Mouse (Mus musculus) frontal cortex, postnatal 10 days (tissue): ENCODE results near the gene Gm36864.
"Not testable (repeated sequence)": the region's sequence is repeated elsewhere in the genome, so short reads cannot be mapped to it uniquely, and the experiment has no call there.

Experiments used
- DNase-seq, 2 experiments: peaks; one replicate each; pipeline ENCODE4 v3.0.0; 2022; ENCODE audit warnings: low spot score in 2 of 2, mixed read lengths in 1 of 2

Gene Gm36864

GRCm38 (mm10) chr7:44235909-44236308 lies at the start of gene Gm36864:
TSS of gene Gm36864 (plus strand) at chr7:44236177.
- DNase-seq = no peak

- DNase-seq = not testable (repeated sequence)
Observed at GRCm38 (mm10) chr7:44186516-44186915, 49.5 kb upstream of the Gm36864 start.

GRCm38 (mm10) chr7:44187936-44188335 lies 48.0 kb upstream of the Gm36864 start, which contains the start of gene Klk1b24:
TSS of gene Klk1b24 (plus strand) at chr7:44188236.
- DNase-seq = not testable (repeated sequence)

- DNase-seq = not testable (repeated sequence)
Observed at GRCm38 (mm10) chr7:44193466-44193865, 42.5 kb upstream of the Gm36864 start.

- DNase-seq = no peak
Observed at GRCm38 (mm10) chr7:44197891-44198290, 38.1 kb upstream of the Gm36864 start, which contains the start of gene Klk1b3. TSS of gene Klk1b3 (plus strand) at chr7:44198191.

- DNase-seq = not testable (repeated sequence)
Observed at GRCm38 (mm10) chr7:44207135-44207534, 28.8 kb upstream of the Gm36864 start, which contains the start of gene Klk1b4. TSS of gene Klk1b4 (plus strand) at chr7:44207435.

GRCm38 (mm10) chr7:44208307-44208706 lies 27.7 kb upstream of the Gm36864 start:
- no peak for DNase-seq

GRCm38 (mm10) chr7:44215645-44216044 lies 20.3 kb upstream of the Gm36864 start, which contains the start of gene Klk1b5:
TSS of gene Klk1b5 (plus strand) at chr7:44215945.
- DNase-seq = no peak

GRCm38 (mm10) chr7:44221601-44222000 lies 14.4 kb upstream of the Gm36864 start:
- DNase-seq = not testable (repeated sequence)

GRCm38 (mm10) chr7:44222335-44222734 lies 13.6 kb upstream of the Gm36864 start:
- DNase-seq = not testable (repeated sequence)

GRCm38 (mm10) chr7:44225076-44225475 lies 10.9 kb upstream of the Gm36864 start, which contains the start of gene Klk1:
TSS of gene Klk1 (plus strand) at chr7:44225360.
- DNase-seq = no peak

- DNase-seq = no peak
Observed at GRCm38 (mm10) chr7:44239913-44240312, 3.9 kb downstream of the Gm36864 start.

- DNase-seq = no peak
Observed at GRCm38 (mm10) chr7:44240712-44241111, 4.7 kb downstream of the Gm36864 start.

GRCm38 (mm10) chr7:44241163-44241562 lies 5.2 kb downstream of the Gm36864 start:
- DNase-seq = no peak

- DNase-seq = no peak
Observed at GRCm38 (mm10) chr7:44244080-44244479, 8.1 kb downstream of the Gm36864 start.

- DNase-seq = peak; percentile 87 to 93
Observed at GRCm38 (mm10) chr7:44246055-44246983, 10.3 kb downstream of the Gm36864 start, which contains the start of the genes 1700028J19Rik and 2410002F23Rik. TSS of gene 1700028J19Rik (minus strand) at chr7:44246695. TSS of gene 2410002F23Rik (plus strand) at chr7:44246722.

GRCm38 (mm10) chr7:44246984-44247470 lies 11.1 kb downstream of the Gm36864 start:
- peak; percentile 71 to 76 for DNase-seq

- no peak for DNase-seq
Observed at GRCm38 (mm10) chr7:44247971-44248370, 12.0 kb downstream of the Gm36864 start.

- no peak for DNase-seq
Observed at GRCm38 (mm10) chr7:44249248-44249647, 13.3 kb downstream of the Gm36864 start.

- not testable (repeated sequence) for DNase-seq
Observed at GRCm38 (mm10) chr7:44250732-44251275, 14.8 kb downstream of the Gm36864 start.

- DNase-seq = no peak
Observed at GRCm38 (mm10) chr7:44253023-44253616, 17.1 kb downstream of the Gm36864 start.

GRCm38 (mm10) chr7:44254930-44255329 lies 19.0 kb downstream of the Gm36864 start:
- no peak for DNase-seq
